Comparison of ENCODE assay signal across 19 mouse cellular contexts in the genomic region with DNA sequence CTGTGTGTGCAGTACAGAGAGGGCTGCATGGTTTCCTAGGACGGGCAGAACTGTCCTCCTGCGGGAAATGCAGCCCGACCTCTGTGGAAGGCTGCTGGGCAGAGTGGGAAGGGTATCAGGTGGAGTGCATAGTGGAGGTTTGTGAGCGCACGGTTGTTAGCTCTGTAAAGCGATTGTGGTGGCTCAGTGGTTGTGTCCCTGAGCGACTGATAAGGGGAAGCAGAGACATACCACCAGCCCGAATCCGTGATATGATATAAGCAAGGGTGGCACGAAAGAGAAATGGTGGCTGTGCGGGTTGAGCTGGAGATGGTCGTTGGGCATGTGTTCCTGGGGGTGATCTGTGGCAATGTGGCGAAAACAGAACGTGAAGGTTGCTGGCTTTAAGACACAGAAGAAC.
"Had no signal": no experiment of that assay in that cellular context is flagged by ENCODE, and none has a peak within 500 bp of the region (broad histone marks: within the 10 kb centered on the region; RNA-seq: fewer than 3 reads in every experiment).

No protein-coding gene starts in this region.

- DNase-seq: liver; liver, embryonic 13.5 days; liver, postnatal 0 days; retina, postnatal 1 day; right cerebral cortex, adult 18-20 months; right cerebral cortex, postnatal 25 days; right cerebral cortex, postnatal 4 days; spleen, adult 18-20 months; thymus, adult 18-20 months; thymus, postnatal 14 days; thymus, postnatal 36 days had no signal

- H3K36me3 ChIP-seq: liver, embryonic 13.5 days; liver, embryonic 15.5 days; midbrain, embryonic 13.5 days; midbrain, embryonic 15.5 days had no signal

- H3K4me3 ChIP-seq: liver, embryonic 13.5 days; liver, embryonic 15.5 days; midbrain, embryonic 13.5 days; midbrain, embryonic 15.5 days; neural tube, embryonic 12.5 days had no signal

- H3K9me3 ChIP-seq: liver, embryonic 13.5 days; liver, embryonic 15.5 days; midbrain, embryonic 13.5 days; midbrain, embryonic 15.5 days; neural tube, embryonic 12.5 days had no signal

- H3K27me3 ChIP-seq: liver, embryonic 13.5 days; liver, embryonic 15.5 days; midbrain, embryonic 13.5 days; midbrain, embryonic 15.5 days; neural tube, embryonic 12.5 days had no signal

- H3K4me2 ChIP-seq: liver, embryonic 11.5 days; liver, embryonic 13.5 days; liver, embryonic 15.5 days; lung, embryonic 14.5 days; midbrain, embryonic 11.5 days; midbrain, embryonic 13.5 days; midbrain, embryonic 15.5 days; neural tube, embryonic 12.5 days had no signal

- H3K9ac ChIP-seq: liver, embryonic 13.5 days; liver, embryonic 15.5 days; liver, postnatal 0 days; lung, embryonic 14.5 days; midbrain, embryonic 13.5 days; midbrain, embryonic 15.5 days; neural tube, embryonic 12.5 days had no signal

- ATAC-seq: liver, postnatal 0 days; midbrain, embryonic 13.5 days; midbrain, embryonic 15.5 days had no signal

- H3K27ac ChIP-seq: liver, embryonic 13.5 days; liver, embryonic 15.5 days; macrophage; midbrain, embryonic 13.5 days; midbrain, embryonic 15.5 days; neural tube, embryonic 12.5 days had no signal
